Mouse (Mus musculus) cerebellum, adult 2 months (tissue): ENCODE measurements at regions not wholly inside any gene's neighbourhood (a gene's known extent, or its start where the extent isn't known, plus 50 kb on each side); places are given as distances from the start of the nearest gene placed in this dataset.

Source experiments
- CTCF ChIP-seq: fragments of 200-500 bp; IDR thresholded peaks from 2 replicates; pipeline ENCODE4 v1.5.1; 2011; ENCODE audit warnings: low read depth, mild to moderate bottlenecking, control low read depth, low read length, moderate library complexity, borderline replicate concordance; ENCODE audit not compliant: insufficient read depth
- POLR2A ChIP-seq: fragments of 200-500 bp; IDR thresholded peaks from 2 replicates; pipeline ENCODE4 v1.6.1; 2011; ENCODE audit warnings: low read length, control low read depth, borderline replicate concordance; ENCODE audit not compliant: insufficient read depth

GRCm38 (mm10) chr9:50408845-50409244 is 64.1 kb upstream of the Rpl10-ps3 start:
- no peak for TF ChIP-seq CTCF
- TF ChIP-seq POLR2A, result no peak
